Mouse (Mus musculus): ENCODE data around the gene Trappc4. TPM values are rescaled to one million over a fixed set of nuclear protein-coding genes. Genes with fewer than 3 reads are reported as not detected.

Trappc4 gene
- polyA plus RNA-seq, 1 experiment from 2014 or later: 85.4 TPM

- peak overlapping the region; percentile 19 to 73; a peak in 3 of 4 replicates for H3K27ac ChIP-seq (replicated peaks in 1 of 2; ENCODE audit: control insufficient read depth in 1 of 2, insufficient read depth in 1 of 2, low read depth in 2 of 2, low read length in 2 of 2)
- H3K4me2 ChIP-seq (ENCODE audit: low read length): no peak overlapping the region; the same call in 1 of the 2 replicates
- H3K4me1 ChIP-seq (ENCODE audit: control insufficient read depth in 2 of 2, insufficient read depth in 2 of 2, low read length in 2 of 2): peaks cover 13 to 34% of the 10 kb centered on the region in 2 experiments
Measured at GRCm38 (mm10) chr9:44401081-44401480, 6.3 kb downstream of the Trappc4 start.

GRCm38 (mm10) chr9:44399795-44400114, 7.6 kb downstream of the Trappc4 start:
- WGBS: 86% methylated on average over 6 of the region's 6 CpGs
- no peak overlapping the region for H3K4me3 ChIP-seq (ENCODE audit: control insufficient read depth in 1 of 2, insufficient read depth in 1 of 2, low read depth in 1 of 2, low read length in 2 of 2)
- H3K9ac ChIP-seq (ENCODE audit: low read length): no peak overlapping the region
- H3K4me2 ChIP-seq (ENCODE audit: low read length): no peak overlapping the region
- H3K27me3 ChIP-seq (ENCODE audit: control insufficient read depth, insufficient read depth, low read length): no peaks in the 10 kb centered on the region
- H3K9me3 ChIP-seq (ENCODE audit: control insufficient read depth, low read length): no peaks in the 10 kb centered on the region
- no peak overlapping the region for H3K27ac ChIP-seq (replicated peaks in 1 of 2; ENCODE audit: control insufficient read depth in 1 of 2, insufficient read depth in 1 of 2, low read depth in 2 of 2, low read length in 2 of 2)
- peaks cover 13 to 34% of the 10 kb centered on the region in 2 experiments for H3K4me1 ChIP-seq (ENCODE audit: control insufficient read depth in 2 of 2, insufficient read depth in 2 of 2, low read length in 2 of 2)
- no peak for ATAC-seq (ENCODE audit: insufficient number of reproducible peaks, insufficient read depth, low FRiP score, low read depth)
- H3K36me3 ChIP-seq (ENCODE audit: control insufficient read depth, insufficient read depth, low read length): peaks cover 64% of the 10 kb centered on the region

More at GRCm38 (mm10) chr9:44401081-44401480, 6.3 kb downstream of the Trappc4 start:
- H3K9ac ChIP-seq (ENCODE audit: low read length): peak overlapping the region; percentile 44; the same call in 1 of the 2 replicates
- H3K27me3 ChIP-seq (ENCODE audit: control insufficient read depth, insufficient read depth, low read length): no peaks in the 10 kb centered on the region
- H3K36me3 ChIP-seq (ENCODE audit: control insufficient read depth, insufficient read depth, low read length): peaks cover 73% of the 10 kb centered on the region
- no peaks in the 10 kb centered on the region for H3K9me3 ChIP-seq (ENCODE audit: control insufficient read depth, low read length)
- H3K4me3 ChIP-seq (ENCODE audit: control insufficient read depth in 1 of 2, insufficient read depth in 1 of 2, low read depth in 1 of 2, low read length in 2 of 2): no peak overlapping the region
- WGBS: 31% methylated on average over 4 of the region's 4 CpGs
- peak; percentile 18; the same call in 1 of the 2 replicates for ATAC-seq (ENCODE audit: insufficient number of reproducible peaks, insufficient read depth, low FRiP score, low read depth)

GRCm38 (mm10) chr9:44399114-44399794, 8.1 kb downstream of the Trappc4 start:
- Histone ChIP-seq H3K36me3 (ENCODE audit: control insufficient read depth, insufficient read depth, low read length) (peaks cover 59% of the 10 kb centered on the region), H3K4me2 (ENCODE audit: low read length) (no peak overlapping the region), H3K9me3 (ENCODE audit: control insufficient read depth, low read length) (no peaks in the 10 kb centered on the region), H3K27me3 (ENCODE audit: control insufficient read depth, insufficient read depth, low read length) (no peaks in the 10 kb centered on the region), H3K9ac (ENCODE audit: low read length) (no peak overlapping the region), H3K4me1 (ENCODE audit: control insufficient read depth in 2 of 2, insufficient read depth in 2 of 2, low read length in 2 of 2) (peaks cover 13 to 34% of the 10 kb centered on the region in 2 experiments), H3K27ac (replicated peaks in 1 of 2; ENCODE audit: control insufficient read depth in 1 of 2, insufficient read depth in 1 of 2, low read depth in 2 of 2, low read length in 2 of 2) (no peak overlapping the region), H3K4me3 (ENCODE audit: control insufficient read depth in 1 of 2, insufficient read depth in 1 of 2, low read depth in 1 of 2, low read length in 2 of 2) (no peak overlapping the region)
- ATAC-seq (ENCODE audit: insufficient number of reproducible peaks, insufficient read depth, low FRiP score, low read depth): no peak
- 80% methylated on average over 13 of the region's 13 CpGs for WGBS

GRCm38 (mm10) chr9:44398551-44398950, 8.8 kb downstream of the Trappc4 start:
- H3K27me3 ChIP-seq (ENCODE audit: control insufficient read depth, insufficient read depth, low read length): no peaks in the 10 kb centered on the region
- peak overlapping the region; percentile 92 for H3K4me2 ChIP-seq (ENCODE audit: low read length)
- H3K4me1 ChIP-seq (ENCODE audit: control insufficient read depth in 2 of 2, insufficient read depth in 2 of 2, low read length in 2 of 2): peaks cover 13 to 34% of the 10 kb centered on the region in 2 experiments
- no peaks in the 10 kb centered on the region for H3K9me3 ChIP-seq (ENCODE audit: control insufficient read depth, low read length)
- WGBS: 79% methylated on average over 9 of the region's 9 CpGs
- peak overlapping the region; percentile 88; the same call in 1 of the 2 replicates for H3K9ac ChIP-seq (ENCODE audit: low read length)
- H3K36me3 ChIP-seq (ENCODE audit: control insufficient read depth, insufficient read depth, low read length): peaks cover 52% of the 10 kb centered on the region
- H3K4me3 ChIP-seq (ENCODE audit: control insufficient read depth in 1 of 2, insufficient read depth in 1 of 2, low read depth in 1 of 2, low read length in 2 of 2): 0 out of 4 replicates have a peak overlapping the region, but pooled peaks of 1 of the 2 experiments have one; percentile 77
- no peak overlapping the region for H3K27ac ChIP-seq (replicated peaks in 1 of 2; ENCODE audit: control insufficient read depth in 1 of 2, insufficient read depth in 1 of 2, low read depth in 2 of 2, low read length in 2 of 2)
- ATAC-seq (ENCODE audit: insufficient number of reproducible peaks, insufficient read depth, low FRiP score, low read depth): no peak

- H3K27ac ChIP-seq (replicated peaks in 1 of 2; ENCODE audit: control insufficient read depth in 1 of 2, insufficient read depth in 1 of 2, low read depth in 2 of 2, low read length in 2 of 2): no peak overlapping the region; a peak in 1 of 4 replicates
- ATAC-seq (ENCODE audit: insufficient number of reproducible peaks, insufficient read depth, low FRiP score, low read depth): no peak
Measured at GRCm38 (mm10) chr9:44398087-44398486, 9.3 kb downstream of the Trappc4 start.

GRCm38 (mm10) chr9:44396684-44397411, 10.6 kb downstream of the Trappc4 start, which contains the start of gene Slc37a4:
TSS of gene Slc37a4 (plus strand) at chr9:44396852.
- H3K36me3 ChIP-seq (ENCODE audit: control insufficient read depth, insufficient read depth, low read length): peaks cover 38% of the 10 kb centered on the region
- peak; percentile 96 for ATAC-seq (ENCODE audit: insufficient number of reproducible peaks, insufficient read depth, low FRiP score, low read depth)
- peak within 1 kb of the TSS; percentile 64 to 91 for H3K27ac ChIP-seq (replicated peaks in 1 of 2; ENCODE audit: control insufficient read depth in 1 of 2, insufficient read depth in 1 of 2, low read depth in 2 of 2, low read length in 2 of 2)
- peak within 1 kb of the TSS; percentile 58 to 77 for H3K4me3 ChIP-seq (ENCODE audit: control insufficient read depth in 1 of 2, insufficient read depth in 1 of 2, low read depth in 1 of 2, low read length in 2 of 2)
- H3K27me3 ChIP-seq (ENCODE audit: control insufficient read depth, insufficient read depth, low read length): no peaks in the 10 kb centered on the region
- peak within 1 kb of the TSS; percentile 88 for H3K9ac ChIP-seq (ENCODE audit: low read length)
- peak within 1 kb of the TSS; percentile 92 for H3K4me2 ChIP-seq (ENCODE audit: low read length)
- H3K9me3 ChIP-seq (ENCODE audit: control insufficient read depth, low read length): no peaks in the 10 kb centered on the region
- under 1% methylated on average over 43 of the region's 43 CpGs for WGBS
- H3K4me1 ChIP-seq (ENCODE audit: control insufficient read depth in 2 of 2, insufficient read depth in 2 of 2, low read length in 2 of 2): peaks cover 13 to 34% of the 10 kb centered on the region in 2 experiments

More at GRCm38 (mm10) chr9:44398087-44398486, 9.3 kb downstream of the Trappc4 start:
- Histone ChIP-seq H3K4me2 (ENCODE audit: low read length) (peak overlapping the region; percentile 92), H3K9ac (ENCODE audit: low read length) (peak overlapping the region; percentile 88), H3K27me3 (ENCODE audit: control insufficient read depth, insufficient read depth, low read length) (no peaks in the 10 kb centered on the region), H3K9me3 (ENCODE audit: control insufficient read depth, low read length) (no peaks in the 10 kb centered on the region), H3K36me3 (ENCODE audit: control insufficient read depth, insufficient read depth, low read length) (peaks cover 47% of the 10 kb centered on the region), H3K4me1 (ENCODE audit: control insufficient read depth in 2 of 2, insufficient read depth in 2 of 2, low read length in 2 of 2) (peaks cover 13 to 34% of the 10 kb centered on the region in 2 experiments), H3K4me3 (ENCODE audit: control insufficient read depth in 1 of 2, insufficient read depth in 1 of 2, low read depth in 1 of 2, low read length in 2 of 2) (peak overlapping the region; percentile 17 to 77; a peak in 3 of 4 replicates)
- WGBS: 29% methylated on average over 4 of the region's 4 CpGs

GRCm38 (mm10) chr9:44391466-44391865, 15.9 kb downstream of the Trappc4 start:
- Histone ChIP-seq H3K4me1 (ENCODE audit: control insufficient read depth in 2 of 2, insufficient read depth in 2 of 2, low read length in 2 of 2) (no peaks in the 10 kb centered on the region), H3K36me3 (ENCODE audit: control insufficient read depth, insufficient read depth, low read length) (peaks cover 54% of the 10 kb centered on the region), H3K27ac (replicated peaks in 1 of 2; ENCODE audit: control insufficient read depth in 1 of 2, insufficient read depth in 1 of 2, low read depth in 2 of 2, low read length in 2 of 2) (no peak overlapping the region), H3K4me3 (ENCODE audit: control insufficient read depth in 1 of 2, insufficient read depth in 1 of 2, low read depth in 1 of 2, low read length in 2 of 2) (no peak overlapping the region), H3K27me3 (ENCODE audit: control insufficient read depth, insufficient read depth, low read length) (no peaks in the 10 kb centered on the region), H3K4me2 (ENCODE audit: low read length) (no peak overlapping the region), H3K9ac (ENCODE audit: low read length) (no peak overlapping the region), H3K9me3 (ENCODE audit: control insufficient read depth, low read length) (no peaks in the 10 kb centered on the region)
- ATAC-seq (ENCODE audit: insufficient number of reproducible peaks, insufficient read depth, low FRiP score, low read depth): no peak
- WGBS: 37% methylated on average over 4 of the region's 4 CpGs
